Mouse (Mus musculus) G1E (cell line): ENCODE measurements around the gene Kcnip1. TPM values are rescaled to one million over a fixed set of nuclear protein-coding genes. Genes with fewer than 3 reads are reported as not detected.

Experiments
- ATAC-seq: 2 replicates; pipeline ENCODE4 v1.8.0; 2016; ENCODE audit warnings: mild to moderate bottlenecking; ENCODE audit not compliant: insufficient number of reproducible peaks, poor library complexity, low FRiP score, severe bottlenecking; ENCODE audit errors: extremely low read depth
- DNase-seq: peaks from one replicate; pipeline ENCODE4 v3.0.0; 2012; ENCODE audit warnings: low spot score
- H3K27me3 ChIP-seq: 2 replicates; pipeline ENCODE4 v1.6.1; 2012; ENCODE audit warnings: mild to moderate bottlenecking, low read length, inconsistent platforms; ENCODE audit not compliant: insufficient read depth
- H3K36me3 ChIP-seq: replicated peaks from 2 replicates; pipeline ENCODE3; 2012; ENCODE audit warnings: mild to moderate bottlenecking, inconsistent platforms
- H3K4me1 ChIP-seq: 2 replicates; pipeline ENCODE4 v1.6.1; 2012; ENCODE audit warnings: low read depth, low read length, inconsistent platforms, mixed read lengths; ENCODE audit not compliant: insufficient read depth
- H3K4me3 ChIP-seq: 2 replicates; pipeline ENCODE4 v1.5.1; 2012; ENCODE audit warnings: low read depth, mild to moderate bottlenecking, inconsistent platforms, low read length, moderate library complexity, mixed read lengths
- H3K9me3 ChIP-seq: replicated peaks from 2 replicates; pipeline ENCODE4 v1.6.1; 2012; ENCODE audit warnings: inconsistent platforms
- CTCF ChIP-seq: IDR thresholded peaks from 2 replicates; pipeline ENCODE4 v1.5.1; 2012; ENCODE audit warnings: low read depth, low read length, inconsistent platforms, mixed read lengths
- GATA1 ChIP-seq: IDR thresholded peaks from 2 replicates; pipeline ENCODE4 v1.6.1; 2012; ENCODE audit warnings: borderline replicate concordance, low read length, inconsistent platforms, mixed read lengths
- GATA2 ChIP-seq: IDR thresholded peaks from 2 replicates; pipeline ENCODE4 v1.6.1; 2012; ENCODE audit warnings: low read depth, low read length, inconsistent platforms, borderline replicate concordance
- POLR2AphosphoS5 ChIP-seq: IDR thresholded peaks from 2 replicates; pipeline ENCODE4 v1.6.1; 2012; ENCODE audit warnings: low read depth, low read length, inconsistent platforms; ENCODE audit not compliant: insufficient replicate concordance
- TAL1 ChIP-seq: conservative IDR thresholded peaks from 2 replicates; pipeline ENCODE4 v1.6.1; 2012; ENCODE audit warnings: low read depth, low read length, inconsistent platforms, mixed read lengths
- polyA plus RNA-seq: library from polyadenylated mRNA; stranded (reverse); fragments of >175 nt; gene quantifications from 2 replicates; pipeline ENCODE4 v1.2.3, GENCODE M21; 2012
- total RNA-seq, 2 experiments: library from RNA; stranded (forward) in 1 of 2; stranded (reverse) in 1 of 2; fragments of 200-1000 nt in 1 of 2; fragments of >200 nt in 1 of 2; fragmentation: Nextera tagmentation in 1 of 2; gene quantifications; 2 replicates each; pipeline ENCODE4 v1.2.3; 2014 to 2017

Kcnip1 gene
- total and polyA plus RNA-seq, 3 experiments = 0.27 TPM; not detected in 2

- ATAC-seq (no peak), DNase-seq (no peak)
- Histone ChIP-seq H3K36me3 (no peaks in the 10 kb centered on the region), H3K9me3 (peaks cover 20% of the 10 kb centered on the region), H3K4me1 (no peaks in the 10 kb centered on the region), H3K27me3 (peaks cover 6% of the 10 kb centered on the region; the same call in 1 of the 2 replicates), H3K4me3 (no peak overlapping the region)
- TF ChIP-seq CTCF (peak; percentile 92), POLR2AphosphoS5 (no peak)
Measured at GRCm38 (mm10) chr11:33917574-33917973, 75.4 kb downstream of the Kcnip1 start.

GRCm38 (mm10) chr11:33914216-33914615, 78.7 kb downstream of the Kcnip1 start:
- Histone ChIP-seq H3K9me3 (peaks cover 39% of the 10 kb centered on the region), H3K4me1 (no peaks in the 10 kb centered on the region), H3K36me3 (no peaks in the 10 kb centered on the region), H3K27me3 (peaks cover 3% of the 10 kb centered on the region; the same call in 1 of the 2 replicates), H3K4me3 (no peak overlapping the region)
- TF ChIP-seq GATA1 = no peak
- no peak for TF ChIP-seq TAL1
- no peak for TF ChIP-seq CTCF
- no peak for TF ChIP-seq POLR2AphosphoS5
- no peak for ATAC-seq
- DNase-seq = no peak

DNA sequence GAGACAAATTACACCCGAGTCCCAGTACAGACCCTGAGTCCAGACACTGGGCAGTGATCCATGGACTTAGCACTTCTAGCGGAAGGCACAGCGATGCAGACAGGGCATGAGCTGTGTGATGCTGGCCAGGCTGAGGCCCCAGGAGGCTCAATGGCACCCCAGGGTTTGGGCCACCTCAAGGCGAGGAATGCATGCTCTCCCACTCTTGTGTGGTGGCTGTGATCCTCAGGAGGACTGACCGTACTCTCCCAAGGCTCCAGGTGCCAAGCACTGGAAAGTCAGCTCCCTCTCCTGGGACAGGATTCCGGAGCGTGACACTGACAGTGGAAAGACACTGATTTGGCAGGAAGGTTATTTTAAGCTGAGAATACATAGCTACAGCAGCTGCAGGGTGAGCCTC, 79.9 kb downstream of the Kcnip1 start:
- H3K36me3 ChIP-seq = no peaks in the 10 kb centered on the region
- TF ChIP-seq GATA2 = no peak
- TF ChIP-seq TAL1 = no peak
- TF ChIP-seq CTCF = no peak
- TF ChIP-seq POLR2AphosphoS5 = no peak
- no peak for TF ChIP-seq GATA1
- H3K4me1 ChIP-seq = no peaks in the 10 kb centered on the region
- H3K27me3 ChIP-seq = no peaks in the 10 kb centered on the region; the same call in 1 of the 2 replicates
- DNase-seq = no peak
- H3K9me3 ChIP-seq = peaks cover 39% of the 10 kb centered on the region
- H3K4me3 ChIP-seq = no peak overlapping the region
- ATAC-seq = no peak

- peaks cover 39% of the 10 kb centered on the region for H3K9me3 ChIP-seq
- ATAC-seq (no peak), DNase-seq (no peak)
- no peaks in the 10 kb centered on the region for H3K4me1 ChIP-seq
- no peaks in the 10 kb centered on the region for H3K36me3 ChIP-seq
- H3K4me3 ChIP-seq = no peak overlapping the region
- no peak for TF ChIP-seq TAL1
- TF ChIP-seq POLR2AphosphoS5 = no peak
- TF ChIP-seq CTCF = no peak
- no peak for TF ChIP-seq GATA2
- TF ChIP-seq GATA1 = no peak
- H3K27me3 ChIP-seq = no peaks in the 10 kb centered on the region; the same call in 1 of the 2 replicates
Measured at GRCm38 (mm10) chr11:33912151-33912571, 80.8 kb downstream of the Kcnip1 start.

- no peak for DNase-seq
- Histone ChIP-seq H3K36me3 (no peaks in the 10 kb centered on the region), H3K4me1 (no peaks in the 10 kb centered on the region), H3K4me3 (no peak overlapping the region), H3K9me3 (peaks cover 34% of the 10 kb centered on the region), H3K27me3 (no peaks in the 10 kb centered on the region; the same call in 1 of the 2 replicates)
- ATAC-seq = no peak
- no peak for TF ChIP-seq POLR2AphosphoS5
- TF ChIP-seq GATA1 = no peak
- no peak for TF ChIP-seq GATA2
- no peak for TF ChIP-seq TAL1
- no peak for TF ChIP-seq CTCF
Measured at GRCm38 (mm10) chr11:33910982-33911381, 82.0 kb downstream of the Kcnip1 start.

DNA sequence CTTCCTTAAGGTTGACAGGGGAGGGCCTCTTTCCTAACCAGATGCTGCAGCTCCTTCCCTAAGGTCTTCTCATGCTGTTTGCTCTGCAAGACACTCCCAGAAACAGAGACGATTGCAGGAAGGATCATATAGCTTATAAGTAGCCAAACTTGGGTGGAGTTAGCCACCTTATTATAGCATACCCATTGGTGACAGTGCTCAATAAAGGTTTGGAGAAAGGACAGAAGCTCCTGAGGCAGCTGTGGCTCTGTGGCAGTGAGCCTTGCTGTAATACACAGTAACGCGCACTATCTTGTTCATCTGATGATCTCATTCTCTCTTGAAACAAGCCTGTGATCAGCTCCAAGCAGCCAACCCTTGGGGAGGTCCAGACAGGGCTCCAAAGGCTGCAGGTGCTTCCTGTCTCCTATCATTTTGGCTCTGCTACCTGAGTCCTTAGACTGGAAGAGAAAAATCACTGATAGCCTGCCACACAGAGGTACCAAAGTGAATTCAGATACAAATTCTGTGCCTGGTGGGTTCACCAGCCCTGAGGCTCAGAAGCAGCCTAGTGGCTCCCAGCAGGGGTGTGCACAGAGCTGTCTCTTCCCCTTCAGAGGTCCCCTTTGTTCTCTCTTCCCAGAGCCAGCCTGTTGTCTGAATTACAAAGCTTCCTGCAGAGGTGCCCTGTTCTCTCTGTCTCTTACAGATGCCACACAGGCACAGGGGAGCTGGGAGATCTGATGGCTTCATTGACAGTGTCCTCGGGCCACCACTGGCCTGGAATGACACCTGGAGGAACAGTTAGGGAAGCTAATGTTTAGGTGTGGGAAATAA, 84.4 kb downstream of the Kcnip1 start:
- no peak for DNase-seq
- Histone ChIP-seq H3K4me1 (no peaks in the 10 kb centered on the region), H3K36me3 (no peaks in the 10 kb centered on the region), H3K9me3 (peaks cover 31% of the 10 kb centered on the region), H3K4me3 (no peak overlapping the region), H3K27me3 (no peaks in the 10 kb centered on the region; the same call in 1 of the 2 replicates)
- no peak for ATAC-seq
- TF ChIP-seq POLR2AphosphoS5 = no peak
- no peak for TF ChIP-seq GATA2
- TF ChIP-seq TAL1 = no peak
- no peak for TF ChIP-seq GATA1
- TF ChIP-seq CTCF = no peak
